Mouse (Mus musculus): ENCODE measurements around the gene Phkg2.

DNA sequence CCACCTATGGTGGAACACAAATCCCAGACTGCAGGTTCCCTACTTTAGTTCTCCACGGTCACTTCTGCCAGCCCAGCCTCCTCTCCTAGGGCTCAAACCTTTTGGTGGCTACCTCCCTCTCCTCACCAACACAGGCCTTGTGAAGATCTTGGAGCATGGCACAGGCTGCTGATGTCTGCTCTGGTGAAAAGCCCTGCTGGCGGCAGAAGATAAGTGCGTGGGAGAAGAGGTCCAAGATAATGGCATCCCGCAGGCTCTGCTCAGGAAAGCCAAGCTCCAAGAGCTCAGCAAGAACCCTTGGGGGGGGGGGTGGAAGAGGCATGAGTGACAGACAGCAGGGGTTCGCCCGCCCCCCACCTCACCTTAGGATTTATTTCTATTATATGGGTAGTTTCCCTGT lies 13.0 kb downstream of the Phkg2 start:
- TF ChIP-seq CTCF (IDR thresholded peaks at IDR 0.05; ENCODE audit: extremely low read depth, insufficient read depth, insufficient read length, insufficient replicate concordance) (no peak), POLR2A (IDR thresholded peaks at IDR 0.05; ENCODE audit: low read depth, low read length) (no peak)
